Mouse (Mus musculus): Measurements from ENCODE around the gene Ndrg4.

DNA sequence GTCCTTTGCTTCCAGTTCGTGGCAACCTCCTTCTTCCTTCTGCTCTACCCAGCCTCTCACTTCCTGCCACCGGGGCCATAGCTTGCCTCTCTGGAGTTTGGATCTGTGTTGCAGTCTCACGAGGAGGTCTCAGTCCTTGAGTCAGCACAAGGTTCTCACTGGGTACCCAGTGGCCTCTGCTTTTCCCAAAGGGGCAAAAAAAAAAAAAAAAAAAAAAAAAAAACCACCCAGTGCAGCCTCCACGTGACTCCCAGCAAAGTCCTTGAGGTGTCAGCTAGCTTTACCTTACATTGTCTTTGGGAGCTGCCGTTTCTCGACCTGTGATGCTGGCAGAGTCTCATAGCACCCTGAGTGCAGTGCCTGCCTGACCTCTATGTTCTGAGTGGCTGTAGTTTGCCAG lies 21.4 kb downstream of the Ndrg4 start:
- TF ChIP-seq TCF12 (IDR thresholded peaks at IDR 0.05; ENCODE audit: insufficient read depth, poor library complexity, severe bottlenecking) (no peak), MYOD1 (IDR thresholded peaks at IDR 0.05; ENCODE audit: control insufficient read depth in 1 of 3, insufficient read length in 2 of 3, low read depth in 2 of 3) (no peak)

Data from myocyte (in vitro differentiated cells).